Mouse (Mus musculus): ENCODE measurements around the gene Cisd1.

GRCm38 (mm10) chr10:71306759-71307158 is 38.0 kb downstream of the Cisd1 start:
- TF ChIP-seq CTCF (IDR thresholded peaks at IDR 0.05; ENCODE audit: extremely low read depth, insufficient read depth, low read length) = no peak
- no peak for TF ChIP-seq POLR2A (IDR thresholded peaks at IDR 0.05; ENCODE audit: extremely low read depth, insufficient read depth, low read length)

Measured in cortical plate, adult 2 months (tissue).